Comparison of ENCODE assay signal across 8 mouse cellular contexts in the genomic region with DNA sequence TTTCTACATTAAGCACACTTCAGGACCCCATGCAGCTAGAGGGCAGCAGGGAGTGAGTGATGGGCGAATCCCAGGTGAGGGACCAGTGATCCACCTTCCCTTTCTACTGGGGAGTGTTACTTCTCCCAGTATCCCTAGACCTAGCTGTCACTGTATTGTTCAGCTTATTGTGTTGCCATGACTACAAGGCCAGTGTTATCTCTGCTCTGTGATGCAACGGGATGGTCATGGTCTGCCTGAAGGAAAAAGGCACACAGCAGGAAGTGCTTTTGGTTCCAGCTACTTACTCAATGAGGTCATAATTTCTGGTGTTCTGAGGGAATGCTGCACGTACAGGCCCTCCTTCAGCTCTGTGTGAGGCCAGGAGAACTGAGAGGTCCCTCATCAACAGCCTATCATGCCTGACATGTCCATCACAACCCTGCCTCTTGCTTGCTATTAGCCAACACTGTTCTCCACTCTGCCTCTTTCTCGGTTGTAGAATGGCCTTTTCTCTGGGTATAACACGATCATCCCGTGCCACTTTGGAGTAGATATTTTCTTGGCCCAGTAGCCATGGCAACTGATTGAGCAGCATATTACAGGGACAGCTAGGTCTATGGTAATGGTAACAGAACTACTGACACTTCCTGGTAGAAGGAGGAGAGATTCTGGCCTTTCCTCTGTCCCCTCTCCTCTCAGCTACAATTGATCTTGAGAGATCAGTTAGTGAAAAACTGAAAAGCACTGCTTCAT.
A peak's percentile ranks its signal among the peaks of the same experiment; 100 is the strongest.
DNase-seq lines count a peak whose midpoint lies in the region; ATAC-seq lines count a peak whose summit lies in the region.

No protein-coding gene starts in this region.

- H3K27me3 ChIP-seq in forebrain, embryonic 13.5 days = no peaks in the 10 kb centered on the region
- H3K27me3 ChIP-seq in intestine, embryonic 14.5 days (replicated peaks; ENCODE audit: control insufficient read depth, insufficient read depth, low read length) = no peaks in the 10 kb centered on the region
- H3K27me3 ChIP-seq in stomach, embryonic 15.5 days (replicated peaks) = no peaks in the 10 kb centered on the region

- peak; percentile 63 for DNase-seq in retina, postnatal 1 day
- no peak for DNase-seq in retina, embryonic 14.5 days (ENCODE audit: low spot score)
- no peak for DNase-seq in intestine, embryonic 14.5 days (ENCODE audit: low spot score)
- no peak for DNase-seq in cerebellum, adult 8-10 months

- no peaks in the 10 kb centered on the region for H3K36me3 ChIP-seq in forebrain, embryonic 13.5 days (ENCODE audit: poor library complexity, severe bottlenecking)
- no peaks in the 10 kb centered on the region for H3K36me3 ChIP-seq in intestine, embryonic 14.5 days (ENCODE audit: control insufficient read depth, insufficient read depth, low read length)
- H3K36me3 ChIP-seq in stomach, embryonic 15.5 days = no peaks in the 10 kb centered on the region

- H3K27ac ChIP-seq in forebrain, embryonic 13.5 days = peak overlapping the region; percentile 32; the same call in 1 of the 2 replicates
- H3K27ac ChIP-seq in intestine, embryonic 14.5 days (ENCODE audit: low read depth) = no peak overlapping the region
- no peak overlapping the region for H3K27ac ChIP-seq in stomach, embryonic 15.5 days

- WGBS in forebrain, embryonic 13.5 days = 50% methylated on average over 6 of the region's 6 CpGs
- WGBS in intestine, embryonic 14.5 days = 59% methylated on average over 6 of the region's 6 CpGs
- 56% methylated on average over 6 of the region's 6 CpGs for WGBS in stomach, embryonic 15.5 days

- H3K9ac ChIP-seq in forebrain, embryonic 13.5 days = no peak overlapping the region
- no peak overlapping the region for H3K9ac ChIP-seq in intestine, embryonic 14.5 days (ENCODE audit: low read length)
- H3K9ac ChIP-seq in stomach, embryonic 15.5 days = no peak overlapping the region

- no peak overlapping the region for H3K4me3 ChIP-seq in forebrain, embryonic 13.5 days
- H3K4me3 ChIP-seq in intestine, embryonic 14.5 days (ENCODE audit: low read depth, low read length) = no peak overlapping the region
- H3K4me3 ChIP-seq in stomach, embryonic 15.5 days (replicated peaks) = no peak overlapping the region

- peak; percentile 42 for ATAC-seq in forebrain, embryonic 13.5 days
- ATAC-seq in intestine, embryonic 14.5 days (replicated peaks; ENCODE audit: low FRiP score, low TSS enrichment, low read depth) = peak; percentile 81
- peak; percentile 40 for ATAC-seq in stomach, embryonic 15.5 days (ENCODE audit: insufficient read depth, low FRiP score, low read depth)
- no peak for ATAC-seq in erythroblast, adult 5-6 weeks (replicated peaks; ENCODE audit: low FRiP score, poor library complexity, severe bottlenecking)
- ATAC-seq in megakaryocyte-erythroid progenitor cell, adult 5-6 weeks (replicated peaks; ENCODE audit: low FRiP score, low TSS enrichment, poor library complexity, severe bottlenecking) = no peak

- peaks cover 32% of the 10 kb centered on the region for H3K4me1 ChIP-seq in forebrain, embryonic 13.5 days
- H3K4me1 ChIP-seq in intestine, embryonic 14.5 days (replicated peaks; ENCODE audit: control insufficient read depth, insufficient read depth, low read length) = 0 out of 2 replicates have a peak, but pooled peaks cover 2% of the 10 kb centered on the region
- peaks cover 8% of the 10 kb centered on the region; the same call in 1 of the 2 replicates for H3K4me1 ChIP-seq in stomach, embryonic 15.5 days

- no peak overlapping the region for H3K4me2 ChIP-seq in forebrain, embryonic 13.5 days
- no peak overlapping the region for H3K4me2 ChIP-seq in intestine, embryonic 14.5 days (ENCODE audit: low read length)
- H3K4me2 ChIP-seq in stomach, embryonic 15.5 days = no peak overlapping the region

- H3K9me3 ChIP-seq in forebrain, embryonic 13.5 days (replicated peaks) = no peaks in the 10 kb centered on the region
- no peaks in the 10 kb centered on the region for H3K9me3 ChIP-seq in intestine, embryonic 14.5 days (ENCODE audit: control insufficient read depth, low read length)
- no peaks in the 10 kb centered on the region for H3K9me3 ChIP-seq in stomach, embryonic 15.5 days

Comparison
In these comparisons a context has a peak if more than half of its experiments do, and no peak if none do; other contexts are left out.
1. ATAC-seq: peak in forebrain, embryonic 13.5 days (single experiment), intestine, embryonic 14.5 days (single experiment) and stomach, embryonic 15.5 days (single experiment); none in erythroblast, adult 5-6 weeks (single experiment) and megakaryocyte-erythroid progenitor cell, adult 5-6 weeks (single experiment).